Mouse (Mus musculus) lung, postnatal 0 days (tissue): ENCODE results near the gene Arhgef6.

ENCODE experiments used
- CTCF ChIP-seq: IDR thresholded peaks from 2 replicates; pipeline ENCODE4 v1.5.1; 2016; ENCODE audit warnings: antibody characterized with exemption, mild to moderate bottlenecking
- EP300 ChIP-seq: IDR thresholded peaks from 2 replicates; pipeline ENCODE4 v1.6.1; 2016; ENCODE audit warnings: antibody characterized with exemption, mild to moderate bottlenecking, control low read depth

- TF ChIP-seq CTCF (no peak), EP300 (no peak)
Measured at GRCm38 (mm10) chrX:57380915-57381314, 42.4 kb upstream of the Arhgef6 start.
